Comparison of ENCODE assay signal across 31 mouse cellular contexts in the genomic region with DNA sequence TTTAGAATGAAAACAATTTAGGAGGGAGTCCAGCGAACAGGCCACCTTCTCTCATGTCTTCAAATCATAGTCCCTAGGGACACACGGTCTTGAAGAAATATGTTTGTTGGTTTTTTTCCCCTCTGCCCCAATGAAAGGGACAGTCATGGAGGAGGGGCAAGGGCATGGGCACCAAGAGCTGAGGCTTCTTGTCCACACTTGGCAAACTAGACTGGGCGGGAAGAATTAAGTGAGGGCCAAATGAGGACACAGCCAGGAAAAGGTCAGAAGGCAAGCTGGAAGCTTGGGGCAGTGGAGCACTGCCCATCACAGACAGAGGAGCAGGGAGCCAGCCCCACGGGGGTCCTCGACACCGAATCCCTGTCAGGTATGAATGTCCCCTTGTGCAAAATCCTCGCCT. TPM values are rescaled to one million over a fixed set of nuclear protein-coding genes. Genes with fewer than 3 reads are reported as not detected.
"Had no signal": no experiment of that assay in that cellular context is flagged by ENCODE, and none has a peak within 500 bp of the region (broad histone marks: within the 10 kb centered on the region; RNA-seq: fewer than 3 reads in every experiment).

No protein-coding gene starts in this region.

- DNase-seq: gastrocnemius, adult 2 months; gastrocnemius, postnatal 10 days; gastrocnemius, postnatal 25 days; heart, adult 18-20 months; heart, postnatal 10 days; heart, postnatal 4 days; kidney, adult 18-20 months; kidney, adult 8-10 months; kidney, postnatal 10 days; kidney, postnatal 36 days; layer of hippocampus, adult 9-11 months; layer of hippocampus, postnatal 36 days; left cerebral cortex, postnatal 4 days had no signal

RNA-seq across cellular contexts. Expression of a gene that starts 31.9 kb away (rescaled TPM):
- total RNA-seq: gastrocnemius, adult 2 months; gastrocnemius, postnatal 10 days; gastrocnemius, postnatal 25 days; gastrocnemius, postnatal 4 days; granulocyte monocyte progenitor cell, adult 5-6 weeks; heart, adult 18-20 months; heart, adult 8-10 months; heart, postnatal 10 days; heart, postnatal 25 days; heart, postnatal 4 days; layer of hippocampus, adult 18-20 months; layer of hippocampus, adult 8-10 months; layer of hippocampus, postnatal 14 days; layer of hippocampus, postnatal 36 days; left cerebral cortex, adult 18-20 months; left cerebral cortex, postnatal 10 days; left cerebral cortex, postnatal 25 days; left cerebral cortex, postnatal 4 days had no signal
- polyA plus RNA-seq: hindbrain, embryonic 16.5 days; inflammation-experienced regulatory T-cells, adult 6 months; limb, embryonic 11.5 days had no signal

RNA-seq across cellular contexts. Expression of a gene that starts 49.3 kb away (rescaled TPM):
- total RNA-seq: gastrocnemius, adult 2 months; gastrocnemius, postnatal 25 days; granulocyte monocyte progenitor cell, adult 5-6 weeks; heart, adult 18-20 months; heart, adult 8-10 months; heart, postnatal 10 days; heart, postnatal 25 days; heart, postnatal 4 days; layer of hippocampus, adult 18-20 months; layer of hippocampus, adult 8-10 months; layer of hippocampus, postnatal 14 days; layer of hippocampus, postnatal 36 days; left cerebral cortex, adult 18-20 months; left cerebral cortex, adult 8-10 months; left cerebral cortex, postnatal 10 days; left cerebral cortex, postnatal 25 days; left cerebral cortex, postnatal 4 days had no signal
- polyA plus RNA-seq: heart, embryonic 14.5 days; hindbrain, embryonic 10.5 days; hindbrain, embryonic 12.5 days; hindbrain, embryonic 14.5 days; hindbrain, embryonic 16.5 days; inflammation-experienced regulatory T-cells, adult 6 months had no signal
